Mouse (Mus musculus): Measurements from ENCODE around the gene Snorc. TPM values are rescaled to one million over a fixed set of nuclear protein-coding genes. Genes with fewer than 3 reads are reported as not detected.
"Not testable (repeated sequence)": the region's sequence is repeated elsewhere in the genome, so short reads cannot be mapped to it uniquely, and the experiment has no call there.

The Snorc gene
- not detected in 2 replicates for polyA plus RNA-seq (2016; fragmentation: Nextera tagmentation; extraction: Ambion mirVana)

DNA sequence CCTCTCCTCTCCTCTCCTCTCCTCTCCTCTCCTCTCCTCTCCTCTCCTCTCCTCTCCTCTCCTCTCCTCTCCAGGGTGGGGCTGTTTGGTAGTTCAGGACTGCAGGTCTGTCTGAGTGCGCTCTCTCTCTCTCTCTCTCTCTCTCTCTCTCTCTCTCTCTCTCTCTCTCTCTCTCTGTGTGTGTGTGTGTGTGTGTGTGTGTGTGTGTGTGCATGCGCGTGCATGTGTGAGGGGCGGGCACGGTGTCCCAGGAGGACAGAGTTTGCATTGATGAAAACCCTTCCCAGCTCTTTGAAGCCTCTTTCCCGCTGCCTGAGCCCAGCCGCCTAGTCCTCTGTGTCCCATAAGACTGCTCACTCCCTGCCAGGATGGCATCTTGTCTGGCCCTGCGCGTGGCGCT is at the start of gene Snorc:
Gene Snorc (plus strand): TSS at position 301 of the 400 bp plus-strand sequence.
- 18% methylated on average over 9 of the region's 10 CpGs for WGBS

GRCm38 (mm10) chr1:87435125-87435524 is 34.9 kb upstream of the Snorc start:
- H3K9me3 ChIP-seq: no peaks in the 10 kb centered on the region
- H3K27ac ChIP-seq: no peak overlapping the region
- H3K4me3 ChIP-seq (replicated peaks): no peak overlapping the region
- H3K4me2 ChIP-seq: no peak overlapping the region
- no peaks in the 10 kb centered on the region for H3K27me3 ChIP-seq
- no peak overlapping the region for H3K9ac ChIP-seq
- peaks cover 66% of the 10 kb centered on the region for H3K36me3 ChIP-seq (replicated peaks)
- ATAC-seq (ENCODE audit: low FRiP score): no peak
- WGBS: 93% methylated on average over 2 of the region's 2 CpGs
- H3K4me1 ChIP-seq: no peaks in the 10 kb centered on the region

More for the DNA sequence above, at the start of gene Snorc:
- H3K4me2 ChIP-seq; ATAC-seq (ENCODE audit: low FRiP score); H3K9ac ChIP-seq; H3K36me3 ChIP-seq (replicated peaks); H3K27ac ChIP-seq; H3K4me3 ChIP-seq (replicated peaks); H3K9me3 ChIP-seq; H3K4me1 ChIP-seq: not testable (repeated sequence)
- peaks cover 11% of the 10 kb centered on the region for H3K27me3 ChIP-seq

- Histone ChIP-seq H3K27ac (no peak overlapping the region), H3K4me2 (no peak overlapping the region), H3K27me3 (no peaks in the 10 kb centered on the region), H3K36me3 (replicated peaks) (peaks cover 72% of the 10 kb centered on the region), H3K9ac (no peak overlapping the region), H3K4me3 (replicated peaks) (no peak overlapping the region), H3K4me1 (no peaks in the 10 kb centered on the region), H3K9me3 (no peaks in the 10 kb centered on the region)
- no peak for ATAC-seq (ENCODE audit: low FRiP score)
- 91% methylated on average over 6 of the region's 6 CpGs for WGBS
Observed at GRCm38 (mm10) chr1:87436583-87436982, 33.5 kb upstream of the Snorc start.

DNA sequence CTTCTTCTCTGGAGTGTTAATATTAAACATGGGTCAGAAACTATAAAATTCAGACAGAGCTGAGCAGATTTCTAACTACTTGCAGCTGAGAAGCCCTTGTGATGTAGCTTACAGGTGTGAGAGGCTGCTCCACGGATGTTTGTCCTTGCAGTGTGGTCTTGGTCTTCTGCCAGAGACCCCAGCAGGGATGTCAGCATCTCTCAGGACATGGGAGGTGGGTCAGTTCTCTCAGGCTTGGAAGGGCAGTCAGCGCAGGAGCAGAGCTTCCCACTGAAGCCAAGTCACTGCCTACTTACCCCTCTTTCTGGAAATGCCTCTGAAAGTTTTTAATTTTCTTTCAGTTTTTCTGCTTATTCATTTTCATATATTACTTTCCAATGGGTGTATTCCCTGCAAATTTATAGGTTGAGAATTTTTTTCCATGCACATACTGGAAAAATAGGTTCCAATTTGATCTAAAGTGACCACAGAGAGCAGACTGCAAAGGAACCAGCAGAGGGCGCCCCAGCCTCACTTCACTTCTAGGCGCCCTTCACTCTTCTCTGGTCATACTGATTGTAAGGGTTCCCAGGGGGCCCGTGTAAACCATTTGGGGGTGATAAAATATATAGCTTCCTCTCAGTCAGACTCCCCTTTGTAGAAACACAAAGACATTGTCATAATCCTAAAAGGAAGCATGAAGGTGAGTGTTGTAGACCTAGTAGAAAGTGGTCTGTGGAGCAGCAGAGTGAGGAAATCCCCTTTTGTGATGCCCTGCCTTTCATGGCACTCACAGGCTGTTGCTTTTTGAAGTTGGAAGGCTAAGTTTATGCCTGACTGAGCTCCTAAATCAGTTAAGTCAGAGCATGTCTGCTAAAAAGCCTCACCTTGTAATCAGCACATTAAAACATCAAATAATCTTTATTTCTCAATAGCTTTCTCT is 22.6 kb upstream of the Snorc start:
- H3K9me3 ChIP-seq: no peaks in the 10 kb centered on the region
- no peak for ATAC-seq (ENCODE audit: low FRiP score)
- WGBS: 40% methylated on average over 5 of the region's 5 CpGs
- no peak overlapping the region for H3K9ac ChIP-seq
- no peak overlapping the region for H3K4me3 ChIP-seq (replicated peaks)
- H3K4me1 ChIP-seq: no peaks in the 10 kb centered on the region
- H3K27me3 ChIP-seq: no peaks in the 10 kb centered on the region
- H3K27ac ChIP-seq: no peak overlapping the region
- no peak overlapping the region for H3K4me2 ChIP-seq
- H3K36me3 ChIP-seq (replicated peaks): peaks cover 77% of the 10 kb centered on the region

DNA sequence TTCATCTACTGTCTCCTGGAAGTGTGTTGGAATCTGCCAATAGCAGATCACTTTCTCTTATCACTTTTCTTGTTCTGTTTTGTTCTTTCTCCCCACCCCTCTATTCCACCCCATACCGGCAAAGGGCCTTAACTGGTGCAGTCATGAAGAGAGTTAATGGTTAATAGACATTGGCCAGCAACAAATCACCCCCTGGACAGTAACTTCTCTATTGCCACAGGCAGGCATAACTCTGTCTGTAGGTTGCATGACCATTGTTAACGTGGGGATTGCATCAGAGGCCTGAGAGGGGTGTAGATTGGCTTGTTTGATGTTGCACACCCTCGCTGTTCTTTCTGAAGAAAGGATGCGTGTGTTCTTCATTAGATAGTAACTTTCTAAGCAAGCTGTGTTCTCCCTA is 20.6 kb upstream of the Snorc start:
- no peaks in the 10 kb centered on the region for H3K9me3 ChIP-seq
- H3K4me2 ChIP-seq: no peak overlapping the region
- H3K27ac ChIP-seq: no peak overlapping the region
- peaks cover 61% of the 10 kb centered on the region for H3K36me3 ChIP-seq (replicated peaks)
- WGBS: 92% methylated on average over 4 of the region's 4 CpGs
- no peak for ATAC-seq (ENCODE audit: low FRiP score)
- H3K4me1 ChIP-seq: no peaks in the 10 kb centered on the region
- H3K4me3 ChIP-seq (replicated peaks): no peak overlapping the region
- no peaks in the 10 kb centered on the region for H3K27me3 ChIP-seq
- H3K9ac ChIP-seq: no peak overlapping the region

GRCm38 (mm10) chr1:87456425-87456824 is 13.6 kb upstream of the Snorc start:
- H3K9ac ChIP-seq: no peak overlapping the region
- 96% methylated on average over 1 of the region's 1 CpGs for WGBS
- no peaks in the 10 kb centered on the region for H3K36me3 ChIP-seq (replicated peaks)
- no peaks in the 10 kb centered on the region for H3K9me3 ChIP-seq
- no peak overlapping the region for H3K27ac ChIP-seq
- H3K4me1 ChIP-seq: no peaks in the 10 kb centered on the region
- no peak for ATAC-seq (ENCODE audit: low FRiP score)
- no peak overlapping the region for H3K4me2 ChIP-seq
- no peaks in the 10 kb centered on the region for H3K27me3 ChIP-seq
- H3K4me3 ChIP-seq (replicated peaks): no peak overlapping the region

GRCm38 (mm10) chr1:87458045-87458444 is 12.0 kb upstream of the Snorc start:
- no peak overlapping the region for H3K4me3 ChIP-seq (replicated peaks)
- H3K36me3 ChIP-seq (replicated peaks): no peaks in the 10 kb centered on the region
- no peak overlapping the region for H3K9ac ChIP-seq
- no peak for ATAC-seq (ENCODE audit: low FRiP score)
- no peak overlapping the region for H3K4me2 ChIP-seq
- H3K4me1 ChIP-seq: no peaks in the 10 kb centered on the region
- WGBS: 87% methylated on average over 4 of the region's 4 CpGs
- no peak overlapping the region for H3K27ac ChIP-seq
- H3K27me3 ChIP-seq: no peaks in the 10 kb centered on the region
- no peaks in the 10 kb centered on the region for H3K9me3 ChIP-seq

GRCm38 (mm10) chr1:87459856-87460255 is 10.2 kb upstream of the Snorc start:
- H3K36me3 ChIP-seq (replicated peaks); H3K27me3 ChIP-seq; H3K4me1 ChIP-seq; ATAC-seq (ENCODE audit: low FRiP score); H3K27ac ChIP-seq; H3K9ac ChIP-seq; H3K4me2 ChIP-seq; H3K4me3 ChIP-seq (replicated peaks); H3K9me3 ChIP-seq: not testable (repeated sequence)
- WGBS: 88% methylated on average over 7 of the region's 7 CpGs

DNA sequence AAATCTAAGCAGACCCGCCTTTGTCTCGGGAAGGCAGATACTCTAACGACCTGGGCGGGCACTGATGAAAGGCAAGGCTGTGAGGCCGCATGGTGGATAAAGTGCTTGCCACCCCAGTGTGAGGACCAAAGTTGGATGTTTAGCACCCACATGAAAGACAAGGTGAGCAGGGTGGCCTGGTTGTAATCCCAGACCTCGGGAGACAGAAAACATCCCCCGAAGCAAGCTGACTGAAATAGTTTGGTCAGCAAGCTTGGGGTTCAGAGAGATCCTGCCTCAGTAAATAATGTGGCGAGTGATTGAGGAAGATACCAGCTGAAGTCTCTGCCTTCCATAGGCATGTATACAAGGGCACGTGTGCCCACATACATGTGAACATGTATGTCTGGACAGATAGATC is 2.6 kb upstream of the Snorc start:
- no peaks in the 10 kb centered on the region for H3K4me1 ChIP-seq
- ATAC-seq (ENCODE audit: low FRiP score): no peak
- H3K4me2 ChIP-seq: no peak overlapping the region
- H3K36me3 ChIP-seq (replicated peaks): no peaks in the 10 kb centered on the region
- no peak overlapping the region for H3K27ac ChIP-seq
- 78% methylated on average over 9 of the region's 9 CpGs for WGBS
- no peaks in the 10 kb centered on the region for H3K9me3 ChIP-seq
- H3K27me3 ChIP-seq: no peaks in the 10 kb centered on the region; the same call in 1 of the 2 replicates
- no peak overlapping the region for H3K9ac ChIP-seq
- no peak overlapping the region for H3K4me3 ChIP-seq (replicated peaks)

DNA sequence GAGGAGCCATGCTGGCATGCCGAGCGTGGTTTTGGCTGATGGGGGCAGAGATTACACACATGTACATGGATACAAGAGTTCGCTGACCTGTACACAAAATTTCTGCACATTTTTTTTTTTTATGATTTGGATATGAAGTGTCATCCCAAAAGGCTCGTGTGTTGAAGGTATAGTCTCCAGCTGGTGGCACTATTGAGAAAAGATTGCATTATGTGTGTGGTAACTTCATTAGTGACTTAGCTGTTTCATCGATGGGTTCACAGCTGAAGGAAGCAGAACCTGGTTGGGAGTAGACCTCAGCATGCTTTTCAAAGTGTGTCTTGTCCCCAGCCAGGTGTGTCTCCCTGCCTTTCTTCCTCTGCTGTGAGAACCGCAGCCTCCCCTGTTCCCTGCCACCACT is 1.8 kb upstream of the Snorc start:
- ATAC-seq (ENCODE audit: low FRiP score): no peak
- no peak overlapping the region for H3K27ac ChIP-seq
- H3K36me3 ChIP-seq (replicated peaks): no peaks in the 10 kb centered on the region
- H3K9ac ChIP-seq: no peak overlapping the region
- H3K4me3 ChIP-seq (replicated peaks): no peak overlapping the region
- 79% methylated on average over 6 of the region's 6 CpGs for WGBS
- no peaks in the 10 kb centered on the region for H3K9me3 ChIP-seq
- no peaks in the 10 kb centered on the region; the same call in 1 of the 2 replicates for H3K27me3 ChIP-seq
- H3K4me1 ChIP-seq: no peaks in the 10 kb centered on the region
- no peak overlapping the region for H3K4me2 ChIP-seq

- H3K27ac ChIP-seq: no peak overlapping the region
- H3K9ac ChIP-seq: no peak overlapping the region
- no peaks in the 10 kb centered on the region for H3K36me3 ChIP-seq (replicated peaks)
- H3K27me3 ChIP-seq: peaks cover 27% of the 10 kb centered on the region
- no peak overlapping the region for H3K4me2 ChIP-seq
- ATAC-seq (ENCODE audit: low FRiP score): no peak
- 80% methylated on average over 7 of the region's 7 CpGs for WGBS
- peaks cover 9% of the 10 kb centered on the region for H3K4me1 ChIP-seq
- no peaks in the 10 kb centered on the region for H3K9me3 ChIP-seq
- no peak overlapping the region for H3K4me3 ChIP-seq (replicated peaks)
Observed at GRCm38 (mm10) chr1:87471914-87472313, 1.8 kb downstream of the Snorc start.

- Histone ChIP-seq H3K36me3 (replicated peaks) (no peaks in the 10 kb centered on the region), H3K27ac (no peak overlapping the region), H3K9ac (no peak overlapping the region), H3K4me2 (no peak overlapping the region), H3K27me3 (peaks cover 27% of the 10 kb centered on the region), H3K4me3 (replicated peaks) (no peak overlapping the region), H3K4me1 (peaks cover 9% of the 10 kb centered on the region), H3K9me3 (no peaks in the 10 kb centered on the region)
- WGBS: 85% methylated on average over 7 of the region's 7 CpGs
- ATAC-seq (ENCODE audit: low FRiP score): no peak
Observed at GRCm38 (mm10) chr1:87472576-87472975, 2.5 kb downstream of the Snorc start.
